Mouse (Mus musculus): ENCODE measurements around the gene Reep6.

Reep6 gene

GRCm38 (mm10) chr10:80301256-80302081, 28.3 kb upstream of the Reep6 start:
- DNase-seq (ENCODE audit: low spot score in 2 of 2) = no peak

- DNase-seq (ENCODE audit: low spot score in 2 of 2) = no peak
Observed at GRCm38 (mm10) chr10:80302082-80302355, 27.7 kb upstream of the Reep6 start.

- peak in 1 of 2 experiments; percentile 74 for DNase-seq (ENCODE audit: low spot score in 2 of 2)
Observed at GRCm38 (mm10) chr10:80302471-80302881, 27.3 kb upstream of the Reep6 start.

GRCm38 (mm10) chr10:80304458-80304857, 25.3 kb upstream of the Reep6 start:
- DNase-seq (ENCODE audit: low spot score in 2 of 2) = no peak

- no peak for DNase-seq (ENCODE audit: low spot score in 2 of 2)
Observed at GRCm38 (mm10) chr10:80304862-80305261, 24.9 kb upstream of the Reep6 start.

- no peak for DNase-seq (ENCODE audit: low spot score in 2 of 2)
Observed at GRCm38 (mm10) chr10:80311560-80311959, 18.2 kb upstream of the Reep6 start.

- DNase-seq (ENCODE audit: low spot score in 2 of 2) = no peak
Observed at GRCm38 (mm10) chr10:80312586-80313504, 16.9 kb upstream of the Reep6 start.

GRCm38 (mm10) chr10:80313627-80314201, 16.0 kb upstream of the Reep6 start:
- DNase-seq (ENCODE audit: low spot score in 2 of 2) = no peak

GRCm38 (mm10) chr10:80314494-80315001, 15.2 kb upstream of the Reep6 start:
- DNase-seq (ENCODE audit: low spot score in 2 of 2) = no peak

GRCm38 (mm10) chr10:80315315-80315714, 14.4 kb upstream of the Reep6 start:
- DNase-seq (ENCODE audit: low spot score in 2 of 2) = no peak

- DNase-seq (ENCODE audit: low spot score in 2 of 2) = no peak
Observed at GRCm38 (mm10) chr10:80316359-80316781, 13.4 kb upstream of the Reep6 start.

- no peak for DNase-seq (ENCODE audit: low spot score in 2 of 2)
Observed at GRCm38 (mm10) chr10:80317011-80317410, 12.7 kb upstream of the Reep6 start.

- DNase-seq (ENCODE audit: low spot score in 2 of 2) = peak; percentile 76 to 85
Observed at GRCm38 (mm10) chr10:80320340-80320760, 9.4 kb upstream of the Reep6 start, which contains the start of gene 2310011J03Rik. TSS of gene 2310011J03Rik (minus strand) at chr10:80320537.

GRCm38 (mm10) chr10:80321014-80321669, 8.6 kb upstream of the Reep6 start:
- no peak for DNase-seq (ENCODE audit: low spot score in 2 of 2)

- no peak for DNase-seq (ENCODE audit: low spot score in 2 of 2)
Observed at GRCm38 (mm10) chr10:80321670-80322581, 7.8 kb upstream of the Reep6 start.

GRCm38 (mm10) chr10:80322811-80323211, 6.9 kb upstream of the Reep6 start:
- no peak for DNase-seq (ENCODE audit: low spot score in 2 of 2)

GRCm38 (mm10) chr10:80323261-80324119, 6.3 kb upstream of the Reep6 start:
- no peak for DNase-seq (ENCODE audit: low spot score in 2 of 2)

- no peak for DNase-seq (ENCODE audit: low spot score in 2 of 2)
Observed at GRCm38 (mm10) chr10:80324120-80325037, 5.4 kb upstream of the Reep6 start.

Data from cerebellum, postnatal 4 days (tissue).